9 mouse cellular contexts compared by ENCODE assay signal in the genomic region with DNA sequence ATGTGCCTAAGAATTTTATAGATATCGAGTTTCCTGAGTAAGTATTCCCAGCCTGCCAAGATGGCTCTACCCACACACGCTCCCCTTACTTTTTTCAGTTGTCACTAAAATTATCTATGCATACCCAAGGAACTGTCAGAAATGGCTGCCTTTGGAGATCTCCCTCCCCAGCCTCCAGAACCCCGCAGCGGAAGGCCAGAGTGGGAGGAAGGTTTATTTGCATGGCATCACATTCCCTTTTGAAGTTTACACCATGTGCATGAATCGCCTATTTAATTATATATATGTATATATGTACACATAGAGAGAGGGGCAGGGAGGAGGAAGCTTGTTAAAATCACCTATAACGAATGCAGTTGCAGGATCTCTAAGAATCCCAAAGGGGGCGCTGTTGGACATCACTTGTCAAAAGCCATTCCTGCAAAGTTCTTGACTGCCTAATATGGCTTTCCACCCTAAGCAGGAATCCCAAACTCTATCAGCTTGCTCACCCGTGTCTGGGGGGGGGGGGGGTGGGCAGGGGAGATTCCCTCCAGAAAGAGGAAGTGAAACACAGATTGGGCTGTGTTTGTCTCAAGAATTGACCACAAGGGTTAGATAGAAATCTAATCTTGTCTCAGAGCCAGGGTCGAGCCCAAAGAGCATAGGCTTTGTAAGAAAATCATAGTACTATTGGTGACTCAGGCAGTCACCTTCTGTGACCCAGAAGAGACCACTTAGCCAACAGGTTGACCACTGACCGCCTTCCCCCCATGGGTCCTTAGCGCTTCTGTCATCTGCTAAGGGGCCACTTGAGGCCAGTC. TPM values are rescaled to one million over a fixed set of nuclear protein-coding genes. Genes with fewer than 3 reads are reported as not detected.
DNase-seq lines count a peak whose midpoint lies in the region; ATAC-seq and TF ChIP-seq lines count a peak whose summit lies in the region.
"Had no signal": no experiment of that assay in that cellular context is flagged by ENCODE, and none has a peak within 500 bp of the region (broad histone marks: within the 10 kb centered on the region; RNA-seq: fewer than 3 reads in every experiment).

No protein-coding gene starts in this region.

- no peak overlapping the region for H3K9ac ChIP-seq in heart, adult 2 months (ENCODE audit: low read depth, low read length)
- no peak overlapping the region for H3K9ac ChIP-seq in hindbrain, embryonic 13.5 days
- H3K9ac ChIP-seq: embryonic facial prominence, embryonic 12.5 days had no signal

- no peak overlapping the region for H3K4me2 ChIP-seq in hindbrain, embryonic 13.5 days
- H3K4me2 ChIP-seq: embryonic facial prominence, embryonic 12.5 days had no signal

- H3K27me3 ChIP-seq in heart, adult 2 months (ENCODE audit: control insufficient read depth, insufficient read depth, low read length) = no peaks in the 10 kb centered on the region
- peaks cover 12% of the 10 kb centered on the region for H3K27me3 ChIP-seq in Patski
- H3K27me3 ChIP-seq in hindbrain, embryonic 13.5 days = 0 out of 2 replicates have a peak, but pooled peaks cover 7% of the 10 kb centered on the region
- H3K27me3 ChIP-seq: embryonic facial prominence, embryonic 12.5 days had no signal

- H3K4me1 ChIP-seq in heart, adult 2 months (ENCODE audit: control insufficient read depth, insufficient read depth, low read length) = peaks cover 2% of the 10 kb centered on the region
- H3K4me1 ChIP-seq in hindbrain, embryonic 13.5 days (replicated peaks) = peaks cover 9% of the 10 kb centered on the region

- TF ChIP-seq EP300 in heart, adult 2 months (IDR thresholded peaks at IDR 0.05; ENCODE audit: insufficient read depth, low read depth, low read length) = no peak

- H3K36me3 ChIP-seq in heart, adult 2 months (ENCODE audit: control insufficient read depth, insufficient read depth, low read length) = no peaks in the 10 kb centered on the region
- H3K36me3 ChIP-seq in hindbrain, embryonic 13.5 days = no peaks in the 10 kb centered on the region
- H3K36me3 ChIP-seq: embryonic facial prominence, embryonic 12.5 days had no signal

- TF ChIP-seq CTCF in heart, adult 2 months (IDR thresholded peaks at IDR 0.05) = peak; percentile 65
- TF ChIP-seq CTCF in Patski (IDR thresholded peaks at IDR 0.05) = peak; percentile 63

- no peaks in the 10 kb centered on the region for H3K9me3 ChIP-seq in hindbrain, embryonic 13.5 days
- H3K9me3 ChIP-seq: embryonic facial prominence, embryonic 12.5 days had no signal

- CTCF ChIA-PET in Patski (lab: Charles Lee) = interaction anchor here (0.8 to 1.2 kb wide), 2 partner anchors 53 to 59 kb away, joined by 3 to 4 read pairs; no protein-coding TSS in a partner anchor

- 34% methylated on average over 11 of the region's 11 CpGs for WGBS in heart, adult 2 months
- WGBS in hindbrain, embryonic 13.5 days = 66% methylated on average over 11 of the region's 11 CpGs

- ATAC-seq in Patski = no peak
- ATAC-seq in hindbrain, embryonic 13.5 days (ENCODE audit: low FRiP score) = no peak

- H3K79me2 ChIP-seq in heart, adult 2 months (replicated peaks; ENCODE audit: control insufficient read depth, insufficient read depth, low read length) = no peaks in the 10 kb centered on the region

- H3K27ac ChIP-seq in heart, adult 2 months = no peak overlapping the region
- no peak overlapping the region for H3K27ac ChIP-seq in hindbrain, embryonic 13.5 days
- H3K27ac ChIP-seq: embryonic facial prominence, embryonic 12.5 days had no signal

- POLR2A ChIA-PET in Patski (lab: Charles Lee) = no interaction called here

- in situ Hi-C loops in Patski (cut with MboI; ENCODE audit: low pct_unique_long_range_greater_than_20kb) = loop anchor here (10.0 kb wide), 1 partner anchor 60 kb away; no protein-coding TSS in a partner anchor

- TF ChIP-seq POLR2A in heart, adult 2 months (IDR thresholded peaks at IDR 0.05; ENCODE audit: insufficient read depth, low read depth, low read length) = no peak

- DNase-seq in heart, adult 2 months = peak in 1 of 2 experiments; percentile 15
- no peak for DNase-seq in heart, postnatal 25 days (ENCODE audit: low spot score)
- DNase-seq in 416B (ENCODE audit: low read depth) = peak; percentile 96
- DNase-seq in Patski (ENCODE audit: low read depth, low spot score) = peak; percentile 15
- peak; percentile 45 for DNase-seq in heart, postnatal 4 days
- DNase-seq in lung, postnatal 10 days = peak; percentile 73
- peak; percentile 79 to 88 for DNase-seq in spleen, postnatal 36 days (ENCODE audit: low spot score in 2 of 2)

- no peak overlapping the region for H3K4me3 ChIP-seq in heart, adult 2 months
- H3K4me3 ChIP-seq in hindbrain, embryonic 13.5 days = no peak overlapping the region
- H3K4me3 ChIP-seq: embryonic facial prominence, embryonic 12.5 days had no signal

- intact Hi-C loops in heart, adult 2 months (cut with DNase I) = loop anchor here (2.0 kb wide), 1 partner anchor 60 kb away; no protein-coding TSS in a partner anchor
- intact Hi-C loops in heart, postnatal 25 days (cut with DNase I) = loop anchor here (1.0 kb wide), 1 partner anchor 60 kb away; no protein-coding TSS in a partner anchor

RNA-seq across cellular contexts. Expression of gene Fam83f, which starts 37.1 kb away (rescaled TPM):
- not detected for total RNA-seq in heart, adult 2 months (2021)
- 0.09 and 0.21 TPM in 2 replicates for polyA plus RNA-seq in heart, adult 2 months (2012; rRNA removed)
- total RNA-seq in heart, postnatal 25 days (2021) = under 1 TPM in 1 of 2 experiments, not detected in 1; 0.08 TPM
- not detected for polyA plus RNA-seq in Patski (2021)
- under 1 TPM; 0.17 to 0.23 TPM for total RNA-seq in heart, postnatal 4 days (2021)
- polyA plus RNA-seq in hindbrain, embryonic 13.5 days (2015; fragmentation: Nextera tagmentation; extraction: Ambion mirVana) = 0.12 and 0.14 TPM in 2 replicates
